Mouse (Mus musculus): ENCODE results near the gene Gm11020. TPM values are rescaled to one million over a fixed set of nuclear protein-coding genes. Genes with fewer than 3 reads are reported as not detected.

Gene Gm11020
- polyA plus RNA-seq, 1 experiment from 2014 or later, result not detected

DNA sequence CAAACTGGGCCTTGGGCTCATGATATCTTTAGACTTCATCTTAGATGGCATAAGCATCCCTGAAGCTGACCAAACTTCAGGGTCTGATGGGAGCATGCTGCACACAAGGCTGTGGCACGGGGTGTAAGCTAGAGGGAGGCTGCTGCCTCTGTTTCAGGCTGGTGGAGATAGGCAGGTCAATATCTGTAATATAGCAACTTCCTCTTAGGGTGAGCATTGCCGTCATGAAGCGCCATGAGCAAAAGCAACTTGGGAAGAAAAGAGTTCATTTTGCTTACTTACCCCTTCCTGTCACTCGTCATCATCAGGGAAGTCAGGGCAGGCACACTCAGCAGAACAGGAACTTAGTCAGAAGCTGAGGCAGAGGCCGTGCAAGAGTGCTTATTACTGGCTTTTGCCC, 12.4 kb downstream of the Gm11020 start:
- H3K27me3 ChIP-seq (replicated peaks), result no peaks in the 10 kb centered on the region
- ATAC-seq (replicated peaks), result no peak
- no peaks in the 10 kb centered on the region for H3K9me3 ChIP-seq
- H3K27ac ChIP-seq, result no peak overlapping the region
- no peaks in the 10 kb centered on the region for H3K36me3 ChIP-seq (replicated peaks)
- H3K4me1 ChIP-seq, result no peaks in the 10 kb centered on the region
- no peak overlapping the region for H3K4me3 ChIP-seq
- no peak overlapping the region for H3K4me2 ChIP-seq
- H3K9ac ChIP-seq, result no peak overlapping the region
- WGBS, result 81% methylated on average over 5 of the region's 5 CpGs

DNA sequence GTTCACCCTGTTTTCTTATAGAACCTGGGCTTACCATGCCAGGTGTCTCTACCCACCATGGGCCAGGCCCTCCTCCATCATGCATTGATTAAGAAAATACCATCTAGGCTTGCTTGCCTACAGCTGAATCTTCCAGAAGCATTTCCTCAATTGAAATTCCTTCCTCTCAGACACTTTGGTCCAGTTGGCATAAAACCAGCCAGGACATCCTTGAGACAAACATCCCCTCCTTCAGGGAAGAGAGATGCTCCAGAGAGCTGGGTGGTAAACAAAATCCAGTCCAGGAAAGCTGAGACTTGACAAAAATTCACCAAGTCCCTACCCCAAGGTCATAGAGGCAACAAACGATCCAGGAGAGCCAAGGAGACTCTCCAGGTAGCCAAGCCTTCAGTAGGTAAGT, 12.8 kb downstream of the Gm11020 start:
- 86% methylated on average over 1 of the region's 1 CpGs for WGBS
- no peak for ATAC-seq (replicated peaks)

DNA sequence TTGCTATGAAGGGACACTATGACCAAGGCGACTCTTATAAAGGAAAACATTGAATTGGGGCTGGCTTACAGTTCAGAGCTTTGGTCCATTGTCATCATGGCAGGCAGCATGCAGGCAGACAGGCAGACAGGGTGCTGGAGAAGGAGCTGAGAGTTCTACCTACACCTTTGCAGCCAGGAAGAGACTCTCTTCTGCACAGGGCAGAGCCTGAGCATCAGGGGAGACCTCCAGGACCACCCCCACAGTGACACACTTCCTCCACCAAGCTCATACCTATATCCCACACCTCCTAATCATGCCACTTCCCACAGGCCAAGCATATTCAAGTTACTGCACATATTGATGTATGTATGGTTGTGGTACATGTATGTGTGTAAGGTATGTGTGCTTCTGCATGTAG, 15.4 kb downstream of the Gm11020 start:
- H3K4me3 ChIP-seq, result no peak overlapping the region
- H3K9ac ChIP-seq, result no peak overlapping the region
- WGBS, result 86% methylated on average over 1 of the region's 1 CpGs
- H3K27me3 ChIP-seq (replicated peaks), result no peaks in the 10 kb centered on the region
- H3K9me3 ChIP-seq, result no peaks in the 10 kb centered on the region
- peaks cover 17% of the 10 kb centered on the region for H3K4me1 ChIP-seq
- ATAC-seq (replicated peaks), result no peak
- no peaks in the 10 kb centered on the region for H3K36me3 ChIP-seq (replicated peaks)
- H3K4me2 ChIP-seq, result no peak overlapping the region
- H3K27ac ChIP-seq, result no peak overlapping the region

More for the DNA sequence above, 12.8 kb downstream of the Gm11020 start:
- H3K27me3 ChIP-seq (replicated peaks), result no peaks in the 10 kb centered on the region
- no peaks in the 10 kb centered on the region for H3K9me3 ChIP-seq
- no peak overlapping the region for H3K27ac ChIP-seq
- H3K36me3 ChIP-seq (replicated peaks), result no peaks in the 10 kb centered on the region
- H3K4me2 ChIP-seq, result no peak overlapping the region
- H3K4me3 ChIP-seq, result no peak overlapping the region
- H3K4me1 ChIP-seq, result no peaks in the 10 kb centered on the region
- H3K9ac ChIP-seq, result no peak overlapping the region

DNA sequence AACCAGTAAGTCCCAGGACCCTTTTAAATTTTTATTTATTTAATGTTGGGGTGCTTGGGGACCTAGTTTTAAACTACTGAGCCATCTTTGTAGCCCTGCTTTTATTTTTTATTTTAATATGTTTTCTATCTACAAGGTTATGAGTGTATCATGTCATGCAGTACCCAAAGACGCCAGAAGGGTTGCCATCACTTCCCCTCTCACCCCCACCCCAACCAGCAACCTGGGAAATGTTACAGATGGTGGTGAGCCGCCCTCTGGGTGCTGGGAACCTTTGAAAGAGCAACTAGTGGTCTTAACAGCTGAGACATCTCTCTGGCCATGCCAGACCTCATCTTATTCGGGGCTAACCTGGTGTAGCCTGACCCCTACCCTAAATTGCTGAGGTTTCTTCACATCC, 16.5 kb downstream of the Gm11020 start:
- Histone ChIP-seq H3K4me1 (peaks cover 17% of the 10 kb centered on the region), H3K27ac (no peak overlapping the region), H3K9me3 (no peaks in the 10 kb centered on the region), H3K4me3 (no peak overlapping the region), H3K9ac (no peak overlapping the region), H3K4me2 (no peak overlapping the region), H3K27me3 (replicated peaks) (no peaks in the 10 kb centered on the region), H3K36me3 (replicated peaks) (no peaks in the 10 kb centered on the region)
- ATAC-seq (replicated peaks), result no peak
- WGBS, result 57% methylated on average over 3 of the region's 3 CpGs

DNA sequence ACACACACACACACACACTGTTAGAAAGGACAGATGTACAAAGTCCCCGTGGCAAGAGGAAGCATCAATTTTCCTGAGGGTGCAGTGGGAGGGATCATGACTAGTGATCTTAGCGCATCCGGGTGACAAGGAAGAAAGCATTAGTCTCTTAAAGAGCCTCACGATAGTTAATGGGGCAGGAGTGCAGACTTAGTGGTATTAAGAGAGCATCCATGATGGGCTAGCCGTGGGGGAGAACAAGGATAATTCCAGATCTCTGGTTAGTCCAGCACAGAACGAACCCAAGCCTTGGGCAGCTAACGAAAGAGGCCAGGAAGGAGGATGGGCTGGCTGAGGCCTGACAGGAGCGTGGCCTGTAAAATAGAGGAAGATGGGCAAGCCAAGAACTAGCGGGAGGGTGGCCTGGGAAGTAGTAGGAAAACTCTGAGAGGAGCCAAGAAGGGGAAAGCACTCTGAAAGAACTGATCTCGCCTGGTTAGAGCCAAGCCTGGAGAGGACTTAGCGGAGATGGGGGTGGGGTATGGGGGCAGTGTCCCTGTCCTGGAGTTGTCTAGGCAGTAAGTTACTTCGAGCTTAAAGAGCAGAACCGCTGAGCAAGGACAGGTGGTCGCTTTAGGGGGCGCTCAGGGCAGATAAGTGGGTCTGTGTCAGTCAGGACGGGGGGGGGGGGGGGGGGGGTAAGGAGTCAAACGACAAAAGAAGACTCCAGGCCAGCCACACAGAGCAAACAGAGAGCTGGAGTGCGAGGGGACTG, 18.0 kb downstream of the Gm11020 start, which contains the start of gene Cmtm3:
TSS of gene Cmtm3 (plus strand) at position 182 of the 754 bp plus-strand sequence.
- no peaks in the 10 kb centered on the region for H3K36me3 ChIP-seq (replicated peaks)
- WGBS, result 12% methylated on average over 18 of the region's 18 CpGs
- H3K27ac ChIP-seq, result no peak within 1 kb of the TSS
- ATAC-seq (replicated peaks), result no peak
- H3K4me2 ChIP-seq, result peak within 1 kb of the TSS; percentile 83
- H3K4me3 ChIP-seq, result peak within 1 kb of the TSS; percentile 51
- peak within 1 kb of the TSS; percentile 38 for H3K9ac ChIP-seq
- peaks cover 17% of the 10 kb centered on the region for H3K4me1 ChIP-seq
- no peaks in the 10 kb centered on the region for H3K9me3 ChIP-seq
- no peaks in the 10 kb centered on the region for H3K27me3 ChIP-seq (replicated peaks)

DNA sequence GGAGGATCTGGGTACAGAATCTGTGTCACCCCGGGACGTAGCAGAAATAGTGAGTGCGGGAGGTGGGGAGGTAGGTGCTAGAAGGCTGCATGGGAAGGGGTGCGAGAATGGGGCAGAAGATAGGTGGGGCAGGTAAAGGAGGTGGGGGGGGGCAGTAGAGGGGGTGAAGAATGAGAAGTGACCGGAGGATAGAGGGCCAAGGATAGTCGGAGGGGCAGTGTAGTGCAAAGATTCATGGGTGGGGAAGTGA, 18.5 kb downstream of the Gm11020 start:
- Histone ChIP-seq H3K9ac (peak overlapping the region; percentile 38), H3K36me3 (replicated peaks) (no peaks in the 10 kb centered on the region), H3K27me3 (replicated peaks) (no peaks in the 10 kb centered on the region), H3K4me1 (peaks cover 17% of the 10 kb centered on the region), H3K4me2 (peak overlapping the region; percentile 83), H3K4me3 (peak overlapping the region; percentile 51), H3K27ac (no peak overlapping the region), H3K9me3 (no peaks in the 10 kb centered on the region)
- ATAC-seq (replicated peaks), result 0 out of 2 replicates have a peak, but pooled peaks have one; percentile 1
- 1% methylated on average over 6 of the region's 6 CpGs for WGBS

DNA sequence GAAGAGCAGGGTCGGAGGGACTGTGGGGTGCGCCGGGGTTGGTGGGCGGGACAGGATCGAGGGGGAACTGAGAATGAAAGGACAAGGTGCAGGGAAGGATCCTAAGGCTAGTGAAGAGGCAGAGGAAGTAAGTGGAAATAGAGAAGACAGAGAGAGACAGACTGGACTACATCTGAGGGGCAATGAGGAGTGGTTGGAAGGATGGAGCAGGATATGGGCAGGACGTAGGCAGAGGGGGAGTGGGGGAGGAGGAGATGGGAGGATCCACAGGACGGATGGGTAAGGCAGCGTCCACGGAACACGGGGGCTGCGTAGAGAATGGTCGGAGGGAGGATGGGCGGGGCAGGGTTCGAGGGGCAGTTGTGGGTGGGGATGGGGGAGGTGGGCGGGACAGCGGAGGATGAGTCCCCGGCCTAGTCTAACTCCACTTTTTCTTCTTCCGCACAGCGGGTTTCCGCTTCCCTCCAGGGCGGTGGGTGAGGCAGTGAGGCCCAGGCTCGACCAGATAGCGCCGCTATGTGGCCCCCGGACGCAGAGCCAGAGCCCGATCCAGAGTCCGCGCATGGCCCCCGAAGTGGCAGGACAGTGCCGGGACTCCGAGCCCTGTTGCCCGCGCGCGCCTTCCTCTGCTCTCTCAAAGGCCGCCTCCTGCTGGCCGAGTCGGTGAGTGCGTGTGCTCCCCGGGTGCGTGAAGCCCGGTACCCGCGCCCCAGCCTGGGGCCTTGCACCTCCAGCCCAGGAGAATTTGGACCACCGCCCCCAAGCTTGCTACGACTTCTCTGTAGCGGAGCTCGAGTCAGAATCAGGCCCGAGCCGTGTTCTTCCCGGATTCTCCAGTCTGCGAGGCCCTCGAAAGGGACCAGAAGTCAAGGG, 19.1 kb downstream of the Gm11020 start:
- Histone ChIP-seq H3K36me3 (replicated peaks) (no peaks in the 10 kb centered on the region), H3K9me3 (no peaks in the 10 kb centered on the region), H3K9ac (peak overlapping the region; percentile 38), H3K4me2 (peak overlapping the region; percentile 83), H3K4me1 (peaks cover 17% of the 10 kb centered on the region), H3K27me3 (replicated peaks) (no peaks in the 10 kb centered on the region), H3K4me3 (peak overlapping the region; percentile 51), H3K27ac (peak overlapping the region; percentile 18; the same call in 1 of the 2 replicates)
- WGBS, result under 1% methylated on average over 46 of the region's 54 CpGs
- peak; percentile 81 for ATAC-seq (replicated peaks)

DNA sequence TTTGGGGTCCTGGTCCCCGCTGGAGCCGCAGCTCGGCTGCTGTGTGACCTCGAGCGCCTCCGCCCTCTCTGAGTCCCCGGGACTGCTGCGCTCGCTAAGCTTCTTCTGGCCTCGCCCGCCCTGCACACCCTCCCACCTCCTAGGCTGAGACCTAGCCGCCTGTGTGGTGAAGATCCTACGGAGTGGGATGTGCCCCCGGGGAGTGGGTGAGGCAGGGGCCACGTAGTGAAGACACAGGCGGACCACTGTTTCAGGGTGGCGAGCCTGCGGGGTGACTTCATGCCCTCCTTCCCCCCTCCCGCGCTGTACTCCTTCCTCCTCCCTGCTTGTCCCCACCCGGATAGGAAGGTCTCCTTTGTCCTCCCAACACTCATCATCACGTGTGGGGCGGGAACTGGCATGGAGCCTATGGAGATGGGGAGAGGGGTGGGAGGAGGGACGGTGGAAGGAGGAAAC, 19.8 kb downstream of the Gm11020 start:
- H3K9ac ChIP-seq, result peak overlapping the region; percentile 38
- ATAC-seq (replicated peaks), result peak; percentile 68
- peak overlapping the region; percentile 83 for H3K4me2 ChIP-seq
- H3K9me3 ChIP-seq, result no peaks in the 10 kb centered on the region
- WGBS, result 1% methylated on average over 24 of the region's 24 CpGs
- H3K27me3 ChIP-seq (replicated peaks), result no peaks in the 10 kb centered on the region
- no peaks in the 10 kb centered on the region for H3K36me3 ChIP-seq (replicated peaks)
- H3K27ac ChIP-seq, result peak overlapping the region; percentile 18; the same call in 1 of the 2 replicates
- H3K4me1 ChIP-seq, result peaks cover 17% of the 10 kb centered on the region
- peak overlapping the region; percentile 51 for H3K4me3 ChIP-seq

DNA sequence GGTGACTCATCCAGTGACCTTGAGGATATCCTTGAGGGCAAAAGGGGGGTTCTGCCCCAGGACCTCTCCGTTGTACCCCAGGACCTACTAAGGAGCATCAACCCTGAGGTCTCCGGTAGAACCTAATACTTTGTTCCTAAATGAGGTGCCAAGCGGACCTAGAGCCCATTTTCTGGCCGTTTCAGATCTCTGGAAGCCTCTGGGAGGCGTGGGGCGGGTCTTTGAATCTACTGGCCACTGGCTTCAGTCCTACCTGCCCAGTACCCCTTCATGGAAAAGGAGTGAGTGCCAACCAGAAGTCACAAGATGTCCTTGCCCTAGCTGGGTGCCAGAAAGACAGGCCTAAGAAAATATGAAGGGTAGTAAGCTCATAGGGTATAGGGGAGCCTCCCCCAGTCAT, 20.3 kb downstream of the Gm11020 start:
- ATAC-seq (replicated peaks), result no peak
- H3K9ac ChIP-seq, result no peak overlapping the region
- no peaks in the 10 kb centered on the region for H3K36me3 ChIP-seq (replicated peaks)
- H3K4me1 ChIP-seq, result peaks cover 17% of the 10 kb centered on the region
- peak overlapping the region; percentile 51; the same call in 1 of the 2 replicates for H3K4me3 ChIP-seq
- H3K4me2 ChIP-seq, result peak overlapping the region; percentile 83
- no peaks in the 10 kb centered on the region for H3K9me3 ChIP-seq
- H3K27me3 ChIP-seq (replicated peaks), result no peaks in the 10 kb centered on the region
- WGBS, result 49% methylated on average over 6 of the region's 6 CpGs
- H3K27ac ChIP-seq, result no peak overlapping the region

DNA sequence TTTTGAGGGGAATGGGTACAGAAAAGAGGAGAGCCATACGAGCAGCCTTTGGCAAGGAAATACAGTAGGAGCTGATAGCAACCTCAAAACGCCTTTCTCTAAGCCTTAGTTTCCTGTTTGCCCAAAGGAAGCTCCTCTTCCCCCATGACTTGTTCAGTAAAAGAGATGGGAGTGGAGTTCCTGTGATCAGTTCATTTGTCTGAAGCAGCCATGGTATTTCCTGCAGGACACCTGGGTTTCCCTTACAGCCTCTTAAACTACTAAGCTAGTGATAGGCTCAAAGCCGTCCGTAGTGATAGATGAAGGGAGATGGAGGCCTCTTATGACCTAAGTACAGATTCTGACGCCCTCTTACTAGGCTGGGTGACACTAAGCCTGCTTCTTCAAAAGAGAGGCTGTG, 21.1 kb downstream of the Gm11020 start:
- WGBS, result 84% methylated on average over 5 of the region's 5 CpGs
- H3K27me3 ChIP-seq (replicated peaks), result no peaks in the 10 kb centered on the region

DNA sequence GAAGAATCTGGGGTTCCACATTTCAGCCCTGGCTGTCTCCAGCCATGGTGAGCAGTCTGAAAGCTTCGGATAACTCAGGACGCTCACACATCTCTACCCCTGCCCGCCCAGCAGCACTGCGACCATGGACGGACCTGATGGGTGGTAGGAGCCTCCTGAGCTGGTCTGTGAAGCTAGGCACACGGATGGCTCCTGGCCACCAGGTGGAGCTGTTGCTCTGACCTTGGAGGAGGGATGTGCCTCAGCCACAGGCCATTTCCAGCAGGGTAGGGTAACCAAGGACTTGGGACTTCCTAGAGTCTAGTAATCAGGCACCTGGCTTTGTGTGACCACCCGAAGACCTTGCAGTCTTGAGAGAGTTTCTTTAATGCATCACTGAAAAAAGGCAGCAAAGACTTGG, 22.6 kb downstream of the Gm11020 start:
- H3K4me2 ChIP-seq, result no peak overlapping the region
- 11% methylated on average over 7 of the region's 7 CpGs for WGBS
- no peak overlapping the region for H3K9ac ChIP-seq
- no peaks in the 10 kb centered on the region for H3K27me3 ChIP-seq (replicated peaks)
- H3K4me3 ChIP-seq, result no peak overlapping the region
- H3K27ac ChIP-seq, result no peak overlapping the region
- peak; percentile 57 for ATAC-seq (replicated peaks)
- no peaks in the 10 kb centered on the region; the same call in 1 of the 2 replicates for H3K36me3 ChIP-seq (replicated peaks)
- H3K9me3 ChIP-seq, result no peaks in the 10 kb centered on the region
- peaks cover 17% of the 10 kb centered on the region for H3K4me1 ChIP-seq

More for the DNA sequence above, 21.1 kb downstream of the Gm11020 start:
- H3K36me3 ChIP-seq (replicated peaks), result no peaks in the 10 kb centered on the region
- H3K9ac ChIP-seq, result no peak overlapping the region
- H3K27ac ChIP-seq, result no peak overlapping the region
- ATAC-seq (replicated peaks), result no peak
- no peak overlapping the region for H3K4me3 ChIP-seq
- no peak overlapping the region for H3K4me2 ChIP-seq
- H3K9me3 ChIP-seq, result no peaks in the 10 kb centered on the region
- H3K4me1 ChIP-seq, result peaks cover 17% of the 10 kb centered on the region

DNA sequence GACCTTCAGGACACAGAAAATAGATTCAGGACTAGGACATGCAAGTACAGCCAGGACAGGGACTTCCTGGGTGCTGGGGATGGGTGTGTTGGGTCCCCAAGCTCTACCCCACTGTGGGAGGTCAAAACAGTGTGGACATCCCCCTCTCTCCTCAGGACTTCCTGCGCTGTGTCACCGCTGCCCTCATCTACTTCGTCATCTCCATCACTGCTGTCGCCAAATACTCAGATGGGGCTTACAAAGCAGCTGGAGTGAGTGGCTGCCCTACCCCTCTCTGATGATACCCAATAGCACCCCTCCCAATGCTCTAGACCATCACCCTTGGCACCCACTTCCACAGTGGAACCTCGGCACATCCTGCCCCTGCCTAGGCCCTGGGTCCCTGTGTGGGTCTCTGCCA, 23.3 kb downstream of the Gm11020 start:
- Histone ChIP-seq H3K4me1 (peaks cover 14% of the 10 kb centered on the region), H3K9me3 (no peaks in the 10 kb centered on the region), H3K4me2 (no peak overlapping the region), H3K27me3 (replicated peaks) (no peaks in the 10 kb centered on the region), H3K4me3 (no peak overlapping the region), H3K27ac (no peak overlapping the region), H3K9ac (no peak overlapping the region), H3K36me3 (replicated peaks) (no peaks in the 10 kb centered on the region; the same call in 1 of the 2 replicates)
- no peak for ATAC-seq (replicated peaks)
- 89% methylated on average over 5 of the region's 5 CpGs for WGBS
